Mouse (Mus musculus) midbrain, postnatal 0 days (tissue): Measurements from ENCODE around the gene Bbs12. TPM values are rescaled to one million over a fixed set of nuclear protein-coding genes. Genes with fewer than 3 reads are reported as not detected.

Experiments used
- ATAC-seq: fragments of 200-750 bp; cut with Nextera tagmentation; 2 replicates; pipeline ENCODE4 v1.8.0; 2017; ENCODE audit warnings: moderate number of reproducible peaks, mild to moderate bottlenecking, moderate TSS enrichment, moderate library complexity; ENCODE audit not compliant: low FRiP score
- DNase-seq: peaks from one replicate; pipeline ENCODE4 v3.0.0-alpha.2; 2015; ENCODE audit warnings: low spot score
- H3K27ac ChIP-seq: fragments of 300-500 bp; sonication (generic); 2 replicates; pipeline ENCODE4 v1.5.1; 2014; ENCODE audit warnings: low read depth, mild to moderate bottlenecking, low read length, mixed read lengths
- H3K27me3 ChIP-seq: fragments of 300-500 bp; sonication (generic); 2 replicates; pipeline ENCODE4 v1.6.1; 2014; ENCODE audit warnings: low read length, control low read depth, mixed read lengths; ENCODE audit not compliant: insufficient read depth
- H3K36me3 ChIP-seq: fragments of 300-500 bp; sonication (generic); 2 replicates; pipeline ENCODE4 v1.6.1; 2014; ENCODE audit warnings: low read length, control low read depth, mixed read lengths; ENCODE audit not compliant: insufficient read depth
- H3K4me1 ChIP-seq: fragments of 300-500 bp; sonication (generic); 2 replicates; pipeline ENCODE4 v1.6.1; 2014; ENCODE audit warnings: mild to moderate bottlenecking, control low read depth, antibody characterized with exemption, low read length, mixed read lengths; ENCODE audit not compliant: insufficient read depth
- H3K4me2 ChIP-seq: fragments of 300-500 bp; sonication (generic); 2 replicates; pipeline ENCODE4 v1.6.1; 2014; ENCODE audit warnings: low read depth, mild to moderate bottlenecking, low read length, mixed read lengths; ENCODE audit not compliant: poor library complexity, severe bottlenecking
- H3K4me3 ChIP-seq: fragments of 300-500 bp; sonication (generic); 2 replicates; pipeline ENCODE4 v1.5.1; 2014; ENCODE audit warnings: low read depth, mild to moderate bottlenecking, low read length, moderate library complexity
- H3K9ac ChIP-seq: fragments of 300-500 bp; sonication (generic); replicated peaks from 2 replicates; pipeline ENCODE4 v1.6.1; 2014; ENCODE audit warnings: mild to moderate bottlenecking, low read length, moderate library complexity, mixed read lengths; ENCODE audit not compliant: poor library complexity, severe bottlenecking
- H3K9me3 ChIP-seq: fragments of 300-500 bp; sonication (generic); 2 replicates; pipeline ENCODE4 v1.6.1; 2016; ENCODE audit warnings: low read length, control low read depth
- CTCF ChIP-seq: IDR thresholded peaks from 2 replicates; pipeline ENCODE4 v1.5.1; 2016; ENCODE audit warnings: antibody characterized with exemption, mild to moderate bottlenecking
- WGBS: fragments of 180-500 bp; shearing (Covaris S2); extraction: QIAGEN DNeasy Blood & Tissue Kit; methylation state at CpG from one replicate; pipeline ENCODE4 v1.1.7; 2014; 5-methylcytosine and 5-hydroxymethylcytosine counted together
- polyA plus RNA-seq: library from polyadenylated mRNA; unstranded; fragments of >200 nt; fragmentation: Nextera tagmentation; extraction: Ambion mirVana; gene quantifications from 2 replicates; pipeline ENCODE4 v1.2.1, GENCODE M21; 2015
- total RNA-seq: library from RNA; depleted of rRNA; stranded (reverse); fragments of >200 nt; gene quantifications from 2 replicates; pipeline ENCODE4 v1.2.3, GENCODE M21; 2014

The Bbs12 gene
- total and polyA plus RNA-seq, 2 experiments from 2014 or later, result 2.7 to 3.2 TPM

- peak within 1 kb of the TSS; percentile 63 for H3K9ac ChIP-seq
- DNase-seq, result peak; percentile 27
- H3K4me2 ChIP-seq, result peak within 1 kb of the TSS; percentile 100
- H3K4me1 ChIP-seq, result peaks cover 6% of the 10 kb centered on the region; the same call in 1 of the 2 replicates
- H3K27ac ChIP-seq, result no peak within 1 kb of the TSS
- H3K27me3 ChIP-seq, result peaks cover 21% of the 10 kb centered on the region
- H3K9me3 ChIP-seq, result no peaks in the 10 kb centered on the region
- H3K36me3 ChIP-seq, result no peaks in the 10 kb centered on the region
- H3K4me3 ChIP-seq, result peak within 1 kb of the TSS; percentile 61
- TF ChIP-seq CTCF, result no peak
- peak; percentile 64 for ATAC-seq
- under 1% methylated on average over 53 of the region's 75 CpGs for WGBS
Observed at GRCm38 (mm10) chr3:37348221-37349165, 36.1 kb downstream of the Bbs12 start, which contains the start of gene Fgf2. Gene Fgf2, plus strand, starts transcription at chr3:37348346.

- ATAC-seq (0 out of 2 replicates have a peak, but pooled peaks have one; percentile 8), DNase-seq (no peak)
- Histone ChIP-seq H3K27me3 (peaks cover 21% of the 10 kb centered on the region), H3K27ac (no peak overlapping the region), H3K9ac (peak overlapping the region; percentile 63; the same call in 1 of the 2 replicates), H3K36me3 (no peaks in the 10 kb centered on the region), H3K9me3 (no peaks in the 10 kb centered on the region), H3K4me3 (peak overlapping the region; percentile 61), H3K4me1 (peaks cover 6% of the 10 kb centered on the region; the same call in 1 of the 2 replicates), H3K4me2 (peak overlapping the region; percentile 100)
- 15% methylated on average over 8 of the region's 8 CpGs for WGBS
- no peak for TF ChIP-seq CTCF
Observed at GRCm38 (mm10) chr3:37349166-37349548, 36.8 kb downstream of the Bbs12 start.

GRCm38 (mm10) chr3:37350386-37350785, 38.0 kb downstream of the Bbs12 start:
- Histone ChIP-seq H3K4me2 (no peak overlapping the region), H3K27ac (no peak overlapping the region), H3K27me3 (peaks cover 21% of the 10 kb centered on the region), H3K36me3 (no peaks in the 10 kb centered on the region), H3K4me1 (peaks cover 6% of the 10 kb centered on the region; the same call in 1 of the 2 replicates), H3K9me3 (no peaks in the 10 kb centered on the region), H3K4me3 (no peak overlapping the region), H3K9ac (no peak overlapping the region)
- 49% methylated on average over 7 of the region's 7 CpGs for WGBS
- ATAC-seq (no peak), DNase-seq (no peak)
- TF ChIP-seq CTCF, result no peak

GRCm38 (mm10) chr3:37353951-37354481, 41.7 kb downstream of the Bbs12 start:
- TF ChIP-seq CTCF, result no peak
- DNase-seq (no peak), ATAC-seq (no peak)
- WGBS, result 90% methylated on average over 10 of the region's 10 CpGs
- no peak overlapping the region for H3K4me2 ChIP-seq
- H3K9ac ChIP-seq, result no peak overlapping the region
- no peak overlapping the region for H3K4me3 ChIP-seq
- H3K27me3 ChIP-seq, result peaks cover 5% of the 10 kb centered on the region; the same call in 1 of the 2 replicates
- no peak overlapping the region for H3K27ac ChIP-seq
- H3K36me3 ChIP-seq, result no peaks in the 10 kb centered on the region
- no peaks in the 10 kb centered on the region; the same call in 1 of the 2 replicates for H3K4me1 ChIP-seq
- H3K9me3 ChIP-seq, result no peaks in the 10 kb centered on the region

GRCm38 (mm10) chr3:37354737-37355136, 42.4 kb downstream of the Bbs12 start:
- 90% methylated on average over 1 of the region's 1 CpGs for WGBS
- TF ChIP-seq CTCF, result no peak
- no peaks in the 10 kb centered on the region for H3K27me3 ChIP-seq
- ATAC-seq, result no peak
- H3K4me2 ChIP-seq, result no peak overlapping the region
- H3K9ac ChIP-seq, result no peak overlapping the region
- no peak overlapping the region for H3K4me3 ChIP-seq
- DNase-seq, result no peak
- H3K36me3 ChIP-seq, result no peaks in the 10 kb centered on the region
- H3K4me1 ChIP-seq, result no peaks in the 10 kb centered on the region
- H3K27ac ChIP-seq, result no peak overlapping the region
- no peaks in the 10 kb centered on the region for H3K9me3 ChIP-seq

- no peak for TF ChIP-seq CTCF
- no peak overlapping the region for H3K9ac ChIP-seq
- H3K4me3 ChIP-seq, result no peak overlapping the region
- no peaks in the 10 kb centered on the region for H3K36me3 ChIP-seq
- no peak for DNase-seq
- no peaks in the 10 kb centered on the region for H3K4me1 ChIP-seq
- WGBS, result 86% methylated on average over 9 of the region's 9 CpGs
- H3K9me3 ChIP-seq, result no peaks in the 10 kb centered on the region
- no peak overlapping the region for H3K27ac ChIP-seq
- no peak overlapping the region for H3K4me2 ChIP-seq
- ATAC-seq, result no peak
- no peaks in the 10 kb centered on the region for H3K27me3 ChIP-seq
Observed at GRCm38 (mm10) chr3:37360729-37361128, 48.4 kb downstream of the Bbs12 start.
